Mouse (Mus musculus): ENCODE data around the gene Rhbdd3.

GRCm38 (mm10) chr11:5061413-5062139 lies 37.1 kb upstream of the Rhbdd3 start:
- TF ChIP-seq EP300 (IDR thresholded peaks at IDR 0.05; ENCODE audit: low read depth) (no peak; the same call in 1 of the 2 replicates), CTCF (IDR thresholded peaks at IDR 0.05; ENCODE audit: low read depth) (no peak)

Data from liver, postnatal 0 days (tissue).